Mouse (Mus musculus): ENCODE results near the gene 3110082I17Rik. TPM values are rescaled to one million over a fixed set of nuclear protein-coding genes. Genes with fewer than 3 reads are reported as not detected.

Gene 3110082I17Rik
- polyA plus RNA-seq, 1 experiment = 0.97 TPM

DNA sequence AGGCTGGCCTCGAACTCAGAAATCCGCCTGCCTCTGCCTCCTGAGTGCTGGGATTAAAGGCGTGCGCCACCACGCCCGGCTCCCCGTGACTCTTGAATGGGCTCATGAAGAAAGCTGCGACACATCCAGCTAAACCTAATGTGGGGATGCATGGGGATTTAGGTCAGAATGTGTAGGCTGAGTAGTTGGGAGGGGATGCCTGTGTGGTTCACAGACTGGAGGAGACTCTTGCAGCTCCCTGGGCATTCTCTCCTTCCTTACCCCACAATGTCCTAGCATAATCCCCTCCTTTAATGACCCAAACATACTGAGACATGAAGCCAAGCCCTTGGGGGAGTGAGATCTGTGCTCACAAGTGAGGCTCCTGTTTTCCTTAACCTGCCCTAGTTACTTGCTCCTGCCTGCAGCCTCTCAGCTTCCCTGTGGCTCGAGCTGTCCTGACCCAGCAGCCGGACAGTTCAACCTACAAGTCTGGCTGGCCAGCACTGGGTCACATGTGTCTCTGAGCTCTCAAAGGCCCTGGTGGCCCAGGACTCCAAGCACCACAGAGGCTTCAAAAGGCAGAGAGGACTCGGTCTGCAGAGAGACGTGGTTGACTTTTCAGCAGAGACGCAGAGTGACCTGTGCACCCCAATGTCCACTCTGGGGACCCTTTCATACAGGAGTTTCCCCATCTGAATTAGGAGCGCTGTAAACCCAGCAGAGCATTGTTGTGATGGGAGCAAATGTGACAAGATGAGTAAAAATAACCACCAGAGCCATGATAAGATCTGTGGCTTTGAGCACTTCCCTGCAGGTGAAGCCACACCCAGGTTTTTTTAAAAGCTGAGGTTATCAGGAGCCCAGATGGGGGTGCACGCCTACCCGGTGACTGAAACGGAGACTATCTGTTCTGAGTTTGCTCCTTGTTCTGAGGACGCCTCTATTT, 78.5 kb downstream of the 3110082I17Rik start:
- Histone ChIP-seq H3K4me1 (ENCODE audit: control insufficient read depth) (peaks cover 94% of the 10 kb centered on the region), H3K4me3 (replicated peaks) (peak overlapping the region; percentile 64), H3K27me3 (ENCODE audit: control insufficient read depth) (no peaks in the 10 kb centered on the region), H3K36me3 (ENCODE audit: control insufficient read depth) (peaks cover 51% of the 10 kb centered on the region), H3K9me3 (ENCODE audit: control insufficient read depth, low read length) (no peaks in the 10 kb centered on the region)
- peak; percentile 68 for TF ChIP-seq TAL1 (IDR thresholded peaks at IDR 0.05; ENCODE audit: low read length)
- TF ChIP-seq GATA1 (IDR thresholded peaks at IDR 0.05; ENCODE audit: low read length) = peak; percentile 91

DNA sequence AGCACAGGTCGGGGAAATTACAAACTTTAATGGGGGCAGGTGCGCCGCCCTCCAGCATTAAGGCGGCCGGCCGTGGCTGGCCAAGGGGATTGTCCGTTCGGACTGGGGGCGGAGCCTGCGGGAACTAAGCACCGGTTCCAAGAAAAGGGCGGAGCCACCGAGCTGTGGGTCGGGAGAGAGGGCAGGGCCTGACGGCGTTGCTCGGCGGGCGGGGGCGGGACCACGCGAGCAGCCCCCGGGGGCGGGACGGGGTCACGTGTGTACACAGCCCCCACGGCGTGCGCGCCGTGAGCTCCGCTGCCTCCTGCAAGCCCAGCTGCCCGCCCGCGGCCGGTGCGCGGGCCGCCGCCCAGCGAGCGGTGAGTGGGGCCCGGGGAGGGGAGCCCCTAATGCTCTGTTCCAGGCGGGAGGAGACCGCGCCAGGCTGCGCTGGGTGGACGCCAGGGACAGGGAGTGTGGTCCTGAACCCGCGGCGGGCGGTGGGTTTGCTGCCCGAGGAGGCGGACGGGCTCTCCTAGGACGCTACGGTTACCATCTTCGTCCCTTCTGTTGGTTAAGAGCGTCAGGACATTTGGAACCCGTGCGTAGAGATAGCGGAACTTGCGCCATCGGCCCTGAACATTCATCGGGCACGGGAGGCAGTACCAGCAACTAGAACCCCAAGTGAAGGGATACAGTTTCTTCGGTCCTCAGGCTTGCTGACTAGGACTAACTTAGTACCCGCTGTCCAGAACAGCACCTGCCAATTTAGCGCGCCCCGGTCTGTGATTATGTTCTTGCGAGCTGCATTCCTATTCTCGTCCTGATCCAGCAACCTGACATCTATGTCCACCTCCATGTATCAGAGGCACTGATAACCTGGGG, 79.7 kb downstream of the 3110082I17Rik start:
- no peaks in the 10 kb centered on the region for H3K9me3 ChIP-seq (ENCODE audit: control insufficient read depth, low read length)
- H3K36me3 ChIP-seq (ENCODE audit: control insufficient read depth) = peaks cover 40% of the 10 kb centered on the region
- peak overlapping the region; percentile 64 for H3K4me3 ChIP-seq (replicated peaks)
- peaks cover 94% of the 10 kb centered on the region for H3K4me1 ChIP-seq (ENCODE audit: control insufficient read depth)
- TF ChIP-seq GATA1 (IDR thresholded peaks at IDR 0.05; ENCODE audit: low read length) = no peak
- no peak for TF ChIP-seq TAL1 (IDR thresholded peaks at IDR 0.05; ENCODE audit: low read length)
- no peaks in the 10 kb centered on the region for H3K27me3 ChIP-seq (ENCODE audit: control insufficient read depth)

DNA sequence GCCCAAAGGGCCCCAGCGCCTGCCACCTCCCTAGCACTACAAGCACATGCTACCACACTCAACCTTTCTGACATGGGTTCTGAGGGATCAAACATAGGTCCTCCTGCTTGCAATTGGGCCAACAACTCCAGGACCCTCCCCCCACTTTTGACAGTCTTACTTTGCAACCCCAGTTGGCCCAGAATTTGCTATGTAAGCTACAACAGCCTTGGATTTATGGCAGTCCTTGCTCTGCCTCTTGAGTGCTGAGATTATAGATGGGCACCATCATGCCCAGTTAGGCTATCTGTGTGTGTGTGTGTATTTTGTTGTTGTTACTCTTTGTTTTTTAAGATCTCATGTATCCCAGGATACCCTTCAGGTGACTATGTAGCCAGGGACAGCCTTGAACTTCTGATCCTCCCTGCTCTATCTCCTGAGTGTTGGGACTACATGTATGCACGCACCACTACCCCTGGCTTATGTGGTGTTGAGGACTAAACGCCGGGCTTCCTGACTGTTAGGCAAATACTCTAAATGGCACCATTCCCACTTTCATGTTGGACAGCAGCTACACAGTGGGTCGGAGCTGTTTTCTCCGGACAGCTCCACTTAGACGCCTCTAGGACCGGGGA, 80.4 kb downstream of the 3110082I17Rik start:
- no peak for TF ChIP-seq GATA1 (IDR thresholded peaks at IDR 0.05; ENCODE audit: low read length)
- no peak for TF ChIP-seq TAL1 (IDR thresholded peaks at IDR 0.05; ENCODE audit: low read length)
- Histone ChIP-seq H3K36me3 (ENCODE audit: control insufficient read depth) (peaks cover 32% of the 10 kb centered on the region), H3K27me3 (ENCODE audit: control insufficient read depth) (no peaks in the 10 kb centered on the region), H3K4me3 (replicated peaks) (peak overlapping the region; percentile 64), H3K9me3 (ENCODE audit: control insufficient read depth, low read length) (no peaks in the 10 kb centered on the region), H3K4me1 (ENCODE audit: control insufficient read depth) (peaks cover 93% of the 10 kb centered on the region)

DNA sequence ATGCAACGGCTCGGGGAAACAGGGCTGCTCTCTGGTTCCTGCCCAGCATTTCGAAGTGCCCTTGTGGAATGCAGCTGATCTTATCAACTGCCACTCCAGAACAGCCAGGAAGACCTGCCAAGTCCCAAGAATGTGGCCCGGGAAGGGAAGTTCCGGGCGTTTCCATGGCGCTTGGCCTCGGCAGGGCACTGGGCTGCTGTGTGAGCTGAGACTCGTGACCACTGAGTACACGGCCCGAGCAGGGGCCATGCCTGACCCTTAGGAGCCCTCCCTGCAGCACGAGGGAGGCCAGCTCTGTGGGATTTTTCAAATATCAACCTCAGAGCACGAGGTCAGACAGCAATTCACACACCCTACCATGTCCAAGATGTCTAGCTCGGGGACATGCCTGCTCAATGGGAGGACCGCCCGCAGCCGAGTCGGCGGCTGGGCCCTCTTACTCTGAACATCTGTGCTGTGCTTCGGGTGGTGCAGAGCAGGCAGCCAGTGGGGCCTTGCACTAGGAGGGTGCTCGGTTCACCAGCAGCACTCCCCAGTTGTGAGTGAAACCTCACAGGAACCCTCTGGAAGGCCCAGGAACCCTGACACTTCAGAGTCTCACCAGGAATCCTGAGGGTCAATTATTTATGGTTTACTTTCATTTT, 81.2 kb downstream of the 3110082I17Rik start:
- Histone ChIP-seq H3K4me3 (replicated peaks) (peak overlapping the region; percentile 64), H3K4me1 (ENCODE audit: control insufficient read depth) (peaks cover 93% of the 10 kb centered on the region), H3K36me3 (ENCODE audit: control insufficient read depth) (peaks cover 25% of the 10 kb centered on the region), H3K27me3 (ENCODE audit: control insufficient read depth) (no peaks in the 10 kb centered on the region), H3K9me3 (ENCODE audit: control insufficient read depth, low read length) (no peaks in the 10 kb centered on the region)
- TF ChIP-seq TAL1 (IDR thresholded peaks at IDR 0.05; ENCODE audit: low read length) (no peak), GATA1 (IDR thresholded peaks at IDR 0.05; ENCODE audit: low read length) (no peak)

DNA sequence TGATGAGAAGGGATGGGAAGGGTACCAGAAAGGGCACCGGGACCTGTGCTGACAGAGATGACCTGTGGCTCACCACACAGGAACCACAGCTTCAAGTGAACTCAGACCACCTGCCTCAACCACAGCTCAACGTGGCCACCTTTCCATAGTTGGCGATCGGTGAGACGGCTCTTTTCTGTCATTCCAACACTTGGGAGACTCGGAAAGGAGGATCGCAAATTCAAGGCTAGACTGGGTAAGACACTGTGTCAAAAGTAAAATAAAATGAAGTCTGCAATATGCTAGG, 82.1 kb downstream of the 3110082I17Rik start:
- peaks cover 91% of the 10 kb centered on the region for H3K4me1 ChIP-seq (ENCODE audit: control insufficient read depth)

DNA sequence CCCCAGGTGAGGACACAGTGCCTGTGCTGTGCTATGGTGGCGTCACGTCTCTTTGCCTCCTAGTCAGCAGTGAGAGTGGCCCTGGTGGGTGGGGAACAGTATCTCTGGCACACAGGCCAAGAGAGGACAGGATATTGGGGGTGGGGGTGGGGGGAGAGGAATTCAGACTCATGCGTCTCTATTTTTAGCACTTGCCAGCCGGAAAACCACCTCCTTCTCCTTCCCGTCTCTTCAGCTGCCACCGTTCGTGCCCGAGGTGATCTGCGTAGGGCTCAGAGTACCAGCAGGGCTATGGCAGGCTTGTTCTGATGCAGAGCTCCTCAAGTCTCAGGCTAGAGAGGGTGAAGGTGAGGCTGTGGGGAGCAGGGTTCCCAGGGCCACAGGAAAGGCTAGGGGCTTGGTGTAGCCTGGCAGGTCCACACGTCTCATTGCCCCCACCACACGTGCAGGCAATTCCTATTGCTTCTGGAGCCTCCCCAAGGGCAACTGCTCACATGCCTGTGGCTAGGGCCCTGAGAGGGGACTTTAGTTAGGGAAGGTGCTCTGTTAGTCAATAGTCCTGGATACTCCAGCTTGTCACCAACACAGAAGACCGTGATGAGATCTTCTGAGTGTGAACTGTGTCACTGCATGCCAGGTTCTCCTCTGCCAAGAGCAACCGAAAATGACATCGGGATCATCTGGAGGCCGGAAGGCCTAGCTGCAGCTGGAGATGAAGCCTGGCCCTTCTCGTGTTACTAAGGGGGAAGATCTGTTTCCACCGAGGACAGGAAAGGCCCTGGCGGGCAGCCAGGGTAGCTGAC, 82.7 kb downstream of the 3110082I17Rik start, which contains the start of gene Gpr146:
Gene Gpr146, plus strand, starts transcription at position 230 of the 803 bp plus-strand sequence.
- TF ChIP-seq TAL1 (IDR thresholded peaks at IDR 0.05; ENCODE audit: low read length) (no peak), GATA1 (IDR thresholded peaks at IDR 0.05; ENCODE audit: low read length) (no peak)
- peaks cover 91% of the 10 kb centered on the region for H3K4me1 ChIP-seq (ENCODE audit: control insufficient read depth)
- H3K36me3 ChIP-seq (ENCODE audit: control insufficient read depth) = peaks cover 10% of the 10 kb centered on the region
- H3K27me3 ChIP-seq (ENCODE audit: control insufficient read depth) = no peaks in the 10 kb centered on the region
- no peaks in the 10 kb centered on the region for H3K9me3 ChIP-seq (ENCODE audit: control insufficient read depth, low read length)
- H3K4me3 ChIP-seq (replicated peaks) = no peak within 1 kb of the TSS

More for the DNA sequence above, 82.1 kb downstream of the 3110082I17Rik start:
- Histone ChIP-seq H3K27me3 (ENCODE audit: control insufficient read depth) (no peaks in the 10 kb centered on the region), H3K36me3 (ENCODE audit: control insufficient read depth) (peaks cover 16% of the 10 kb centered on the region), H3K9me3 (ENCODE audit: control insufficient read depth, low read length) (no peaks in the 10 kb centered on the region), H3K4me3 (replicated peaks) (no peak overlapping the region)
- TF ChIP-seq TAL1 (IDR thresholded peaks at IDR 0.05; ENCODE audit: low read length) (no peak), GATA1 (IDR thresholded peaks at IDR 0.05; ENCODE audit: low read length) (no peak)

DNA sequence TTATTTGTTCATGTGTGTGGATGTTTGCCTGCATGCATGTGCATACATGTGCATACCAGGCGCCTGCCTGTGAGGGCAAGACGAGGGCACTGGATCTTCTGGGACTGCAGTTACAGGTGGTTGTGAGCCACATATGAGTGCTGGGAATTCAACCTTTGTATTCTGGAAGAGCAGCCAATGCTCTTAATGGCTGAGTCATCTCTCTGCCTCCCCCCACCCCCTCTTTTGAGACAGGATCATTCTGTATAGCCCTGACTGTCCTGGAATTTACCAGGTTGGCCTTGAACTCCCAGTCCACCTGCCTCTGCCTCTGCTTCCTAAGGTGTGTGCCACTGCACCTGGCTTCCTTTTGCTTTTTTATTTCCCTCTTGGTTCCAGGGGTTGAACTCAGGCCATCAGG, 85.5 kb downstream of the 3110082I17Rik start:
- Histone ChIP-seq H3K4me3 (replicated peaks) (no peak overlapping the region), H3K4me1 (ENCODE audit: control insufficient read depth) (peaks cover 98% of the 10 kb centered on the region), H3K9me3 (ENCODE audit: control insufficient read depth, low read length) (no peaks in the 10 kb centered on the region), H3K36me3 (ENCODE audit: control insufficient read depth) (peaks cover 4% of the 10 kb centered on the region), H3K27me3 (ENCODE audit: control insufficient read depth) (no peaks in the 10 kb centered on the region)
- TF ChIP-seq GATA1 (IDR thresholded peaks at IDR 0.05; ENCODE audit: low read length) = no peak
- no peak for TF ChIP-seq TAL1 (IDR thresholded peaks at IDR 0.05; ENCODE audit: low read length)

Measured in erythroblast, embryonic 14.5 days (primary cell).